Mouse (Mus musculus): ENCODE results near the gene Klf3.

DNA sequence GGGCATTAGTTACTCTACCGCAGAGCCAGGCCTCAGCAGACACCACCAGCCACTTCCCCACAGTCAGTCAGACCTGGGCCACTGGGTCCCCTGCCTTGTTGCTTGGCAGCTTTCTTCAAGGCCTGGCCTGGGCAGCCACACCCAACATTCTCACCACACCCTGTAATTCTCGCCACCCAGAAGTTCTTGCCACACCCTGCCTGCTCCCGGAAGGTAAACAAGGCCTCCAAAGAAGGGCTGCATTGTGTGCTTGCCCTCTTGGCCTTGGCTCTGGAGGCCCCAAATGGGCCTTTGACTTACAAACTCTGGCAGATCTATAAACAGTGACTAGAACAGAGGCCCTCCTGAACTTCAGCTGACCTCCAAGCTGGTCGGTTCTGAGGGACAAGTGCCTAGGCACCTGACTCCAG is 61.5 kb downstream of the Klf3 start:
- TF ChIP-seq CTCF (IDR thresholded peaks at IDR 0.05; ENCODE audit: control insufficient read depth, insufficient read depth, insufficient replicate concordance, low read depth, low read length) (no peak), POLR2A (IDR thresholded peaks at IDR 0.05; ENCODE audit: control insufficient read depth, low read depth, low read length) (no peak)
